Mouse (Mus musculus) kidney, adult 2 months (tissue): ENCODE measurements at regions not wholly inside any gene's neighbourhood (a gene's known extent, or its start where the extent isn't known, plus 50 kb on each side); places are given as distances from the start of the nearest gene placed in this dataset.

Experiments used
- CTCF ChIP-seq: fragments of 200-500 bp; conservative IDR thresholded peaks from 2 replicates; pipeline ENCODE4 v1.5.1; 2011; ENCODE audit warnings: low read depth, mild to moderate bottlenecking, control low read depth, low read length, moderate library complexity, mixed read lengths; ENCODE audit not compliant: insufficient read depth, insufficient read length
- POLR2A ChIP-seq: fragments of 200-500 bp; IDR thresholded peaks from one replicate; pipeline ENCODE4 v1.6.1; 2011; ENCODE audit warnings: low read depth, low read length, control low read depth

DNA sequence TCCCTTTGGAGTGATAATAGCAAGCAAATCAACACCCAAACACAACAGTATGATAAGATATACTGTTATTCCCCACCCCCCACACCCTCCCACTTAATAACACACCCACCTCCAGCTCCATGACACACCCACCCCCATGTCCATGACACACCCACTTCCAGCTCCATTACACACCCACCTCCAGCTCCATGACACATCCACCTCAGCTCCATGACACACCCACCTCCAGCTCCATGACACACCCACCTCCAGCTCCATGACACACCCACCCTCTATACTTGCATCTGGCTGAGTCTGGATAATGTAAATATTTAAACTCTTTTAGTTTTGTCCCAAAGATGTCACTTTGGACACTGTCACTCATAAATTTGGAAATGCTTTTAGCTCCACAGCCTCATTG lies 129.5 kb downstream of the Cmpk2 start:
- TF ChIP-seq CTCF, result no peak
- no peak for TF ChIP-seq POLR2A
